Mouse (Mus musculus) mouse trophoblast stem cell (cell line): ENCODE results near the gene Cnih2.

ENCODE experiments used
- in situ Hi-C, 2 experiments: fragments of 300-500 bp; cut with MseI, MboI; formaldehyde crosslinking; loops; 2 replicates in 1 of 2; 3 replicates in 1 of 2; pipeline ENCODE4 v1.15.1; 2025

The Cnih2 gene

GRCm38 (mm10) chr19:5068570-5069234 lies 29.6 kb downstream of the Cnih2 start:
- in situ Hi-C loops: no loop called here

DNA sequence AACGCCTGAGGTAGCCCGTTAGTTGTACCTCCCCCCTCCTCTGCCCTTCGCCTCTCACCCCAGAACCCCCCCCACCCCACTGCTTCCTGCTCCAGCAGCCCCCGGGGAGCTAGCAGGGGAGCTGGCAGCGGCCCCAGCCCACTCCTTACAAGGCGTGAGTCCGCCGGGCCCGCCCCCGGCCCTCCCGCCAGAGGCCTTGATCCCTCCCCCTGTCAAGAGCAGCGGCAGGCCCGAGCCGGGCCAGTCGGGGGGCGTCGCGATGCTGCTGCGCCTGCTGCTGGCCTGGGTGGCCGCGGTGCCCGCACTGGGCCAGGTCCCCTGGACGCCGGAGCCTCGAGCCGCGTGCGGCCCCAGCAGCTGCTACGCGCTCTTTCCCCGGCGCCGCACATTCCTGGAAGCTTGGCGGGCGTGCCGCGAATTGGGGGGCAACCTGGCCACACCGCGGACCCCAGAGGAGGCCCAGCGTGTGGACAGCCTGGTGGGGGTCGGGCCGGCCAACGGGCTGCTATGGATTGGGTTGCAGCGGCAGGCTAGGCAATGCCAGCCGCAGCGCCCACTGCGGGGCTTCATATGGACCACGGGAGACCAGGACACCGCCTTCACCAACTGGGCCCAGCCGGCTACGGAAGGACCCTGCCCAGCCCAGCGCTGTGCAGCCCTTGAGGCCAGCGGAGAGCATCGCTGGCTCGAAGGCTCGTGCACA lies 30.3 kb downstream of the Cnih2 start, which contains the start of gene Cd248:
Cd248 (plus strand) TSS at position 212 of the 703 bp plus-strand sequence.
- in situ Hi-C loops: no loop called here

- in situ Hi-C loops: no loop called here
Measured at GRCm38 (mm10) chr19:5067040-5067799, 31.1 kb downstream of the Cnih2 start.

GRCm38 (mm10) chr19:5065104-5065503 lies 33.2 kb downstream of the Cnih2 start:
- in situ Hi-C loops: no loop called here

DNA sequence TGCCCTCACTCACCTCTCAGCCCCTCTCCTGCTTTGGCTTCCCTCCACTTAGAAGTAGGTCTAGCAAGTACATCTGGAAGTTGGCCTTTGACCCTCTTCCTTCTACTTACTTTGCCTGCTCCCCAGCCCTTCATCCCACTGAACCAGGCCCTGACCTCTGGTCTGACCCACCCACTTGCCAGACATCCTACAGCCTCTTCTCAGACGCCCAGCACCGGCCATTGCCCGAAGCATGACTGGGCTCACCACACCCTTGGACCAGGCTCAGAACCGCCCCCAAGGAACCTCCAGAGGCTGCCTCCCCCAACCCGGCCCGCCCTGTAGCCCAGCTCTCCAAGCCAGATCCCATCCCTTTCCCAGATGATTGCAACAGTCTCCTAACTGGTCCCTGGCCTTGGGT lies 35.9 kb downstream of the Cnih2 start:
- in situ Hi-C loops: no loop called here

DNA sequence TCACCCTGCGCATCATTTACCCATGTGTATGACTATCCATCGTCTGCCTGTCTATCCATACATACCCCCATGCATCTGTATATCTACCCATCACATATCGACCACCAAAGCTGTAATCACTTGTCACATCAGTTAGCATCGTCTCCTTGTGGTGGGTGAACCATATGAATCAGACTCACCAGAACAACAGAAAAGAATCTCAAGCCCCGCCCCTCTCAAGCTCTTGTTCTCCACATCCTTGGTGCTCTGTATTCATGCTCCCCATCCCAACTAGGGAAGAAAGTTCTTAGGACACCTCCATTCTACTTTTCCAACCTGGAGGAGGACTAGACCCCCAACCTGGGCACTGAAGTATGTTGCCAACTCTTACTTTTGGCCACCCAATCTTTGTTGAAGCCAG lies 36.3 kb downstream of the Cnih2 start:
- in situ Hi-C loops: no loop called here

- in situ Hi-C loops: no loop called here
Measured at GRCm38 (mm10) chr19:5060365-5061330, 37.7 kb downstream of the Cnih2 start.

DNA sequence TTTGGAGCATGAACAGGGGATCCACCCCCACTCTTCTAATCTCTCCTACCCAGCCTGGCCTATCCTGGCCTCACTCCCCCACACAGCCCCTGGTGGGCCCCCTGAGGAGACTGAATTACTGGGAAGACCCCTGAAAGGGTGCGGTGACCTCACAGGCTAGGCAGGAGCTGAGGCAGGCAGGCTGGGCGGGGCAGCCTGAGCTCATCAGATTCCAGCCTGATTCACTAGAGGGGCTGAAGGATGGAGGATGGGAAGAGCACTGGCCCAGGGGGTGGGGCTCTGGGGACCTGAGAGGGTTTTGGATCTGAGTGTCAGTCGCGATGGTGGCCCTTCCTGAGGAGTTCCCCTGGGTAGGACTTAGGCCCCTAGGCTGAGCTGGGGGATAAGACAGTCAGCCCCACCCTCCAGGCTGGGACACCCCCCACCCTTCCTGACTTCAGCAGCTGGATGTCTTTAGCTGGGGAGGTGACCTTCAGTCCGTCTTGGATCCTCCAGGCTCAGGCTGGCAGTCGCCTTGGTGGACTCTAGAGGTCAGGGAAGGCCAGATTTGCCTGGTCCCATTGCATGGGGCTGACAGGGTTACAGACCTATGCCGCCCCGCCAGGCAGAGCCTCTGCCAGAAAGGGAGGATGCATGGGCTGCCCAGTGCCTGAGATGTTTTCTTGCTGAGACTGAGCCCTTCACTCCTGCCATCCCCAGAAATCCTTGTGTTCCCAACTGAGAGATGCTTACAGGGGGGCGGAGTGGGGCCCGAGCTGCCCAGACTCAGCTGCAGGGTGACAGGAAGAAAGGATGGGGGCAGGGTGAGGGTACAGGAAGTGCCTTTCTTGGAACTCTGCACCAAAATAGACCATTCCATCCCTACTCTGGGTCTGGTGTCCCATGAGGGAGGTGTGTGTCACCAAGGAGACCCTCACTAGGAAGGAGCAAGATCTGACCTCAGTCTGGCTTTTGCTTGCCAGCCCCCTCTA lies 39.2 kb downstream of the Cnih2 start:
- in situ Hi-C loops: no loop called here

GRCm38 (mm10) chr19:5057876-5058775 lies 40.2 kb downstream of the Cnih2 start:
- in situ Hi-C loops: no loop called here

- in situ Hi-C loops: no loop called here
Measured at GRCm38 (mm10) chr19:5056251-5056650, 42.1 kb downstream of the Cnih2 start.

DNA sequence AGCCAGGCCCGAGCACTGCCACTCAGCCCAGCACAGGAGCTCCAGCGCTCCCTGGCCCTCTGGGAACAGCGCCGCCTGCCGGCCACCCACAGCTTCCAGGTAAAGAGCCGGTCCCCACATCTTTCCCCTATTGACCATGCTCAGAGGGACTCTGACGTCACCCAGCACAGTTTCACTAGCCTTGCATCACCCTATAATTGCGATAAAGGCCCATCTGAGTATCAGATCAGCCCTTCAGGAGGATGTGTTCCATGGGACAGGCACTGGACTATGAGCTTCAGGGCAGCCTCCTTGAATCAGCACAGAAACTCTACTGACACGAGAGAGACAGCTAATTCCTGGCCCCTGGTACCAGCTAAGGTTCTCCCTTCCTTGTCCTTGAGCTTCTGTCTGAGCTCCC lies 44.4 kb downstream of the Cnih2 start:
- in situ Hi-C loops: no loop called here

- in situ Hi-C loops: no loop called here
Measured at GRCm38 (mm10) chr19:5052853-5053252, 45.5 kb downstream of the Cnih2 start.

DNA sequence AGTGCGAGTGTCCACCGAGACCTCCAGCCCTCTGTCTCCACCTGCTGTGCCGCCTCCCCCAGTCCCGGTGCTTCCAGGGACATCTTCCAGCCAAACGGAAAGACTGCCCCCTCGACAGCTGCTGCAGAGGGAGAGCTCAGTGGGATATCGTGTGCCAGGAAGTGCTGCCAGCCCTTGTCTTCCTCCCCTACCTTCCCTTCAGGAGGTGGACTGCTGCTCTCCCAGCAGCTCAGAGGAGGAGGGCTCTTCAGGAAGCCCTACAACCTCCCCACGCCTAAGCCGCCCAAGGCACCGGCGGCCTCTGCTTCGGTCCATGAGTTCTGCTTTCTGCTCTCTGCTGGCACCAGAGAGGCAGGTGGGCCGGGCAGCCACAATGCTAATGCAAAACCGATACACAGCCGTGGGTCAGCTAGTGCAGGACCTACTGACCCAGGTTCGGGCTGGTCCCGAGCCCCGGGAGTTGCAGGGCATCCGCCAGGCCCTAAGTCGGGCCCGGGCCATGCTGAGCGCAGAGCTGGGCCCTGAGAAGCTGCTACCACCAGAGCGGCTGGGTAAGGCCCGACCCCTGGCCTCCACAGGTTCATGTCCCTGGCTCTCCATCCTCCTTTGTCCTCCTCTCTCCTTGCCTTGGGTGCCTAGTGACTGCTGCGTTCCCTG lies 46.0 kb downstream of the Cnih2 start:
- in situ Hi-C loops: no loop called here

- in situ Hi-C loops: no loop called here
Measured at GRCm38 (mm10) chr19:5051515-5051914, 46.8 kb downstream of the Cnih2 start.

DNA sequence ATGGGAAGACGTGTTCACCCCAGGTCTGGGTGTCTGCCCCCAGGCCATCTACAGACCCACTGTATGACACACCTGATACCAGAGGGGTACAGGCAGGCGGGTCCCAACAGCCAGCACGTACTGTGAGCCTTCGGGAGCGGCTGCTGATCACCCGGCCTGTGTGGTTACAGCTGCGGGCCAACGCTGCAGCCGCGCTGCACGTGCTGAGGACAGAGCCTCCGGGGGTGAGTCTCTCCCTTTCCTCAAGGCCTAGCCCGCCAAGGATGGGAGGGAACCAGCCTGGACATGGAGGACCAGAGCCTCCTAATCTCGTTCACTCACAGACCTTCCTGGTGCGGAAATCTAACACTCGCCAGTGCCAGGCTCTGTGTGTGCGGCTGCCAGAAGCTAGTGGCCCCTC lies 47.3 kb downstream of the Cnih2 start:
- in situ Hi-C loops: no loop called here

GRCm38 (mm10) chr19:5050047-5050905 lies 48.0 kb downstream of the Cnih2 start, which contains the start of gene Rin1:
Gene Rin1 (plus strand): TSS chr19:5050481.
- in situ Hi-C loops: no loop called here

GRCm38 (mm10) chr19:5049325-5049724 lies 49.0 kb downstream of the Cnih2 start:
- in situ Hi-C loops: no loop called here
